Mouse (Mus musculus) mature B cell (primary cell): ENCODE measurements around the gene Slc28a2.
"Not testable (repeated sequence)": the region's sequence is repeated elsewhere in the genome, so short reads cannot be mapped to it uniquely, and the experiment has no call there.

Experiments
- in situ Hi-C: fragments of 300-500 bp; cut with MboI; formaldehyde crosslinking; loops from 2 replicates; pipeline ENCODE4 v1.14.3; 2019

Slc28a2 gene

GRCm38 (mm10) chr2:122426200-122426599 lies at the start of gene Slc28a2:
Gene Slc28a2 (plus strand): TSS chr2:122426477.
- in situ Hi-C loops = not testable (repeated sequence)

GRCm38 (mm10) chr2:122377215-122377674 lies 49.0 kb upstream of the Slc28a2 start:
- in situ Hi-C loops = no loop called here

- in situ Hi-C loops = no loop called here
These were observed 48.5 kb upstream of the Slc28a2 start for GRCm38 (mm10) chr2:122377751-122378246.

GRCm38 (mm10) chr2:122378421-122379291 lies 47.6 kb upstream of the Slc28a2 start:
- in situ Hi-C loops = no loop called here

GRCm38 (mm10) chr2:122379292-122379650 lies 47.0 kb upstream of the Slc28a2 start:
- in situ Hi-C loops = no loop called here

- in situ Hi-C loops = loop anchor here (10.0 kb wide), 1 partner anchor 84 kb away; no protein-coding TSS in a partner anchor
These were observed 45.4 kb upstream of the Slc28a2 start for GRCm38 (mm10) chr2:122380768-122381311.

GRCm38 (mm10) chr2:122381329-122382103 lies 44.8 kb upstream of the Slc28a2 start:
- in situ Hi-C loops = loop anchor here (10.0 kb wide), 1 partner anchor 83 kb away; no protein-coding TSS in a partner anchor

GRCm38 (mm10) chr2:122382121-122382520 lies 44.2 kb upstream of the Slc28a2 start:
- in situ Hi-C loops = loop anchor here (10.0 kb wide), 1 partner anchor 83 kb away; no protein-coding TSS in a partner anchor

- in situ Hi-C loops = loop anchor here (10.0 kb wide), 1 partner anchor 80 kb away; no protein-coding TSS in a partner anchor
These were observed 41.2 kb upstream of the Slc28a2 start for GRCm38 (mm10) chr2:122385095-122385494.

GRCm38 (mm10) chr2:122387135-122387534 lies 39.1 kb upstream of the Slc28a2 start:
- in situ Hi-C loops = loop anchor here (10.0 kb wide), 1 partner anchor 78 kb away; no protein-coding TSS in a partner anchor

GRCm38 (mm10) chr2:122396150-122396549 lies 30.1 kb upstream of the Slc28a2 start:
- in situ Hi-C loops = no loop called here

GRCm38 (mm10) chr2:122407607-122408006 lies 18.7 kb upstream of the Slc28a2 start:
- in situ Hi-C loops = no loop called here

- in situ Hi-C loops = no loop called here
These were observed 17.3 kb upstream of the Slc28a2 start for GRCm38 (mm10) chr2:122408928-122409327.

GRCm38 (mm10) chr2:122426645-122427044 lies 368 bp downstream of the Slc28a2 start:
- in situ Hi-C loops = not testable (repeated sequence)

GRCm38 (mm10) chr2:122438706-122439482 lies 12.6 kb downstream of the Slc28a2 start:
- in situ Hi-C loops = not testable (repeated sequence)

- in situ Hi-C loops = not testable (repeated sequence)
These were observed 14.2 kb downstream of the Slc28a2 start for GRCm38 (mm10) chr2:122440521-122440920.

- in situ Hi-C loops = no loop called here
These were observed 15.0 kb downstream of the Slc28a2 start for GRCm38 (mm10) chr2:122441000-122441933.

- in situ Hi-C loops = no loop called here
These were observed 24.1 kb downstream of the Slc28a2 start for GRCm38 (mm10) chr2:122450351-122450750.

GRCm38 (mm10) chr2:122452426-122452825 lies 26.1 kb downstream of the Slc28a2 start:
- in situ Hi-C loops = no loop called here

GRCm38 (mm10) chr2:122466901-122467300 lies 40.6 kb downstream of the Slc28a2 start:
- in situ Hi-C loops = loop anchor here (10.0 kb wide), 1 partner anchor 82 kb away; no protein-coding TSS in a partner anchor
